Mouse (Mus musculus): ENCODE data around the gene Irs3. TPM values are rescaled to one million over a fixed set of nuclear protein-coding genes. Genes with fewer than 3 reads are reported as not detected.

Irs3 gene
- polyA plus RNA-seq, 1 experiment = 0.22 TPM

DNA sequence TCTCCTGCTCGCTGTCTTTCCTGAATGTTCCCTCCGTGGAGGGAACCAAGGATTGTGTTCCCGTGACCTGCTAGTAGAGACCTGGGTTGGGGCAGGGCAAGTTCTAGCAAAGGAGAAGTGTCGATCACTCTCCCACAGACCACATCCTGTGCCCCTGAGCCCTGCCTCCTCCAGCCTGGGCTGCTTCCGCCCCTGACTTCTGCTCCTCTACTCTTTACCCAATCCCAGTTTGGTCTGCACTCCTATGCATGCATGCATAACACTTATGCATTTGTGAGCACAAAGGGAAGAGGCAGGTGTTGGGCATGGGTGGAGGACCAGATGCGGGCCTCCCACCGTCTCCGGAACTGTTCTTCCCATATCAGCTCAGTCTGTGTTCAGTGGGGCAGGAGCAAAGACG lies 14.3 kb downstream of the Irs3 start:
- Histone ChIP-seq H3K27ac (ENCODE audit: control insufficient read depth, insufficient read depth, low read depth, low read length) (peak overlapping the region; percentile 65), H3K27me3 (ENCODE audit: control insufficient read depth, insufficient read depth, low read length) (no peaks in the 10 kb centered on the region), H3K4me1 (ENCODE audit: control insufficient read depth, insufficient read depth, low read length) (peaks cover 8% of the 10 kb centered on the region), H3K4me3 (ENCODE audit: control insufficient read depth, low read depth, low read length) (peak overlapping the region; percentile 92), H3K36me3 (ENCODE audit: control insufficient read depth, insufficient read depth, low read length) (no peaks in the 10 kb centered on the region; the same call in 1 of the 2 replicates)
- TF ChIP-seq CTCF (IDR thresholded peaks at IDR 0.05; ENCODE audit: control insufficient read depth, insufficient read depth, insufficient replicate concordance, low read depth, low read length) = no peak
- TF ChIP-seq POLR2A (IDR thresholded peaks at IDR 0.05; ENCODE audit: control insufficient read depth, low read depth, low read length) = no peak

DNA sequence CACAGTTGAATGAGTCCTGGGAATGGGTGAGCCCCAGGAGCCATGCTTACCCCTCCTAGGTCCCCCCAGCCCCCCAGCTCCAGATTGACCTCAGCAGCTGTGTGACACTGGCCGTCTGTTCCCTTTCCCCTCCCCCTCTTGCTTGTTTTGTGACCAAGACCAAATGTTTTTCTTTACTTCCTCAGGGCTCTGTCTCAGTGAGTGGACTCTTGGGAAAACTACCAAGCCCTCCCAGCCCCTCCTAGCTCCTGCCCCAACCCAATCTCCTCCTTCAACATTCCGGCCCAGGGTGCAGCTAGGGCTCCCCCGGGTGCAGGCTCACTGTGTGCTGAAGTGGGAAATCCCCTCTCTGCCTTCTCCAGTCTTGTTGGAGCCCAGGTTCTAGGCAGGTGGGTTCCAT lies 14.9 kb downstream of the Irs3 start:
- Histone ChIP-seq H3K4me3 (ENCODE audit: control insufficient read depth, low read depth, low read length) (peak overlapping the region; percentile 92), H3K4me1 (ENCODE audit: control insufficient read depth, insufficient read depth, low read length) (peaks cover 8% of the 10 kb centered on the region), H3K27me3 (ENCODE audit: control insufficient read depth, insufficient read depth, low read length) (no peaks in the 10 kb centered on the region), H3K27ac (ENCODE audit: control insufficient read depth, insufficient read depth, low read depth, low read length) (peak overlapping the region; percentile 97), H3K36me3 (ENCODE audit: control insufficient read depth, insufficient read depth, low read length) (no peaks in the 10 kb centered on the region; the same call in 1 of the 2 replicates)
- no peak for TF ChIP-seq POLR2A (IDR thresholded peaks at IDR 0.05; ENCODE audit: control insufficient read depth, low read depth, low read length)
- TF ChIP-seq CTCF (IDR thresholded peaks at IDR 0.05; ENCODE audit: control insufficient read depth, insufficient read depth, insufficient replicate concordance, low read depth, low read length) = no peak

DNA sequence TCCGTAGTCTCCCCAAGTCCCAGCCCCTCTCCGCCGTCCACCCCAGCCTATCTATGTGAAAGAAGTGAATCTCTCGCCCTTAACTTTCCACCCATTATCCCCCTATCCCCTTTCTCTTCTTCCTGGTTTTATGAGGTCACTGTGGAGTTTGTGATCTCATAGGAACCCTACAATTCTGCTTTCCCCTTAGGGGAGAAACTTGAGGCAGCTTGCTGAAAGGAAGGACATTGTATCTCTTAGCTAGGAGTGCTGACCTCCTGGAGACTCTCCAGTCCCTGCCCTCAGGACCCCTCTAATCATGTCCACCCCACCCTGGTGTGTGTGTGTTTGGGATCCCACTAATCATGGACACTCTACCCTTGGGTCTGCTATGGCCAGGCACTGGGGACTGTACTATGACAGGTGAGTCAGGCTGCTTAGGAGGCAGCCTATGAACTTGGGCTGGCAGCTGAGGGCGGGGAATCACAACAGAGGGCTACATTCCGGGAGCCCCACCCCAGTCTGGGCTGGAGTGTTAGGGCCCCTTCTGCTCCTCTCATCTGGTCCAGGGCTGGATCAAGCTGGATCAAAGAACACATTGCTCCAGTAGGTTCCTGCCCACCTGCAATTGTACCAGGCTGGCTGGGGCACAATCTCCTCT lies 15.5 kb downstream of the Irs3 start:
- peak overlapping the region; percentile 92 for H3K4me3 ChIP-seq (ENCODE audit: control insufficient read depth, low read depth, low read length)
- H3K36me3 ChIP-seq (ENCODE audit: control insufficient read depth, insufficient read depth, low read length) = no peaks in the 10 kb centered on the region
- no peaks in the 10 kb centered on the region for H3K27me3 ChIP-seq (ENCODE audit: control insufficient read depth, insufficient read depth, low read length)
- peak overlapping the region; percentile 97 for H3K27ac ChIP-seq (ENCODE audit: control insufficient read depth, insufficient read depth, low read depth, low read length)
- H3K4me1 ChIP-seq (ENCODE audit: control insufficient read depth, insufficient read depth, low read length) = peaks cover 8% of the 10 kb centered on the region
- TF ChIP-seq CTCF (IDR thresholded peaks at IDR 0.05; ENCODE audit: control insufficient read depth, insufficient read depth, insufficient replicate concordance, low read depth, low read length) (no peak), POLR2A (IDR thresholded peaks at IDR 0.05; ENCODE audit: control insufficient read depth, low read depth, low read length) (peak; percentile 48; the same call in 1 of the 2 replicates)

DNA sequence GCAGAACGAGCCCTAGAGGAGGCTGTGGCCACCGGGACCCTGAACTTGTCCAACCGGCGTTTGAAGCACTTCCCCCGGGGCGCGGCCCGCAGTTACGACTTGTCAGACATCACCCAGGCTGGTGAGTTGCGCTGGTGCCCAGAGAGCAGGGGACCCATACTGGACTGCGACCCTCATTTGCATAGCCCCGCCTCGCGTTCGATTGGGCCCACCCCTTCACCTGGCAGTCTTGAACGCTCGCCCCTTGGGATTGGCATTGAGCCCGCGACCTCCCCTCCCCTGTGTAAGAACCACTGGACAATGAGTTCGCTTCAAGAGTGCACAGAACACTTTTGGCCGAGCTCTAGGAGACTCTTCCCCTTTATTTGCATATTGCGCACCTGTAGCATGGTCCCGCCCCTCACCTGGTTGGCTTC lies 16.2 kb downstream of the Irs3 start:
- Histone ChIP-seq H3K36me3 (ENCODE audit: control insufficient read depth, insufficient read depth, low read length) (no peaks in the 10 kb centered on the region), H3K27ac (ENCODE audit: control insufficient read depth, insufficient read depth, low read depth, low read length) (peak overlapping the region; percentile 97), H3K4me3 (ENCODE audit: control insufficient read depth, low read depth, low read length) (peak overlapping the region; percentile 92), H3K27me3 (ENCODE audit: control insufficient read depth, insufficient read depth, low read length) (no peaks in the 10 kb centered on the region), H3K4me1 (ENCODE audit: control insufficient read depth, insufficient read depth, low read length) (peaks cover 8% of the 10 kb centered on the region)
- TF ChIP-seq POLR2A (IDR thresholded peaks at IDR 0.05; ENCODE audit: control insufficient read depth, low read depth, low read length) (no peak; the same call in 1 of the 2 replicates), CTCF (IDR thresholded peaks at IDR 0.05; ENCODE audit: control insufficient read depth, insufficient read depth, insufficient replicate concordance, low read depth, low read length) (no peak)

DNA sequence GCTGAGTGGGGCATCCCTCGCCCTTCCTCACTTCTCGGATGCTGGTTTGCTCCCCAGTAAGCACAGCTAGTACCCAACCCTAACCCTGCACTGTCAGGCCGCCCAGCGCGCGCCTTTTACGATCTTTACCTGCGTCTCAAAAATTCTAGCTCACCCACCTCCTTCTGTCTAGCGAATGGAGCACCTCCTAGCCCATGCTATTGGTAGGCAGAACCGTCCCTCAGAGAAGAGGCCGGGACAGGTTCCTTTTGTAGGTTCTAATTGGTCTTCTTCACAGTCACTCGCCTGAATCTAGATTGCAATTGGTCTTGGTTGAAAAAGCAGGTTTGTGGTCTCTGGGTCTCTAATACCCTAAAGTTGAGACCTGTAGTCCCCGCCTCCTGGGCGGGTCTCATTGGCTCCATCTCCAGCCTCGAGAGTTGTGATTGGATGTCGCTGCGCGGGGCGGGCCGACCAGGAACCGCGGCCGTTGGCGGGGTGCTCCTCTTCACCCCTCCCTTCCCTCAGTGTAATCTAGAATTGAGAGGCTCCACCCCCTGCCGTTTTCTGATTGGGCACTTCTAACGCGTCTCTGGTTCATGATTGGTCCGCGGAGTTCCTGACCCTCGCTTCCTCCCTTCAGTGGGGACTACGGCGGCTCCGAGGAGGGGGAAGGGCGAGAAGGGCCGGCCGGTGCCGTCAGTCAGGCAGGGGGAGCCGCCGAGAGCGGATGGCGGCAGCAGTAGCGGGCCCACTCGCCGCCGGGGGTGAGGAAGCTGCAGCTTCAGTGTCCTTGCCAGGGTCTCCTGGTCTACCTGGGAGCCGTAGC lies 16.8 kb downstream of the Irs3 start, which contains the start of the genes Fbxo24, Lrch4 and Gm20605:
Gene Fbxo24 (minus strand): TSS at position 505 of the 808 bp plus-strand sequence.
Gene Lrch4 (plus strand): TSS at position 624 of the 808 bp plus-strand sequence.
Gene Gm20605 (plus strand): TSS at position 678 of the 808 bp plus-strand sequence.
- H3K4me1 ChIP-seq (ENCODE audit: control insufficient read depth, insufficient read depth, low read length) = peaks cover 8% of the 10 kb centered on the region
- H3K27ac ChIP-seq (ENCODE audit: control insufficient read depth, insufficient read depth, low read depth, low read length) = peak within 1 kb of the TSS; percentile 97
- no peak for TF ChIP-seq CTCF (IDR thresholded peaks at IDR 0.05; ENCODE audit: control insufficient read depth, insufficient read depth, insufficient replicate concordance, low read depth, low read length)
- TF ChIP-seq POLR2A (IDR thresholded peaks at IDR 0.05; ENCODE audit: control insufficient read depth, low read depth, low read length) = peak; percentile 95
- H3K4me3 ChIP-seq (ENCODE audit: control insufficient read depth, low read depth, low read length) = peak within 1 kb of the TSS; percentile 92
- no peaks in the 10 kb centered on the region for H3K36me3 ChIP-seq (ENCODE audit: control insufficient read depth, insufficient read depth, low read length)
- H3K27me3 ChIP-seq (ENCODE audit: control insufficient read depth, insufficient read depth, low read length) = no peaks in the 10 kb centered on the region

DNA sequence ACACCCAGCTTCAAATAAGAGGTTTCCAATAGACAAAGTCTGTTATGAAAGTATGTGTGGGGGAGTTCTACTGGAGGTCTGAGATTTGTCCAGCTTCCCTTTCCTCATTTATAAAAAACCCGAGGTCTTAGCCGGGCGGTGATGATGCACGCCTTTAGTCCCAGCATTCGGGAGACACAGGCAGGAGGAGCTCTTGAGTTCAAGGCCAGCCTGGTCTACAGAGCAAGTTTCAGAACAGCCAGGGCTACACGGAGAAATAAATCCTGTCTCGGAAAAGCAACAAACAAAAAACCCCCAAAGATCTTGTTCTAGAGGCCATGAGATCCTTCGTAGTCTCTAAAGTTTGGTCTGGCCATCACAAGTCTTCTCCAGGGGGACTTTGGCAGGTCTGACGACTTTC lies 17.5 kb downstream of the Irs3 start:
- peak overlapping the region; percentile 92 for H3K4me3 ChIP-seq (ENCODE audit: control insufficient read depth, low read depth, low read length)
- no peaks in the 10 kb centered on the region for H3K36me3 ChIP-seq (ENCODE audit: control insufficient read depth, insufficient read depth, low read length)
- H3K27me3 ChIP-seq (ENCODE audit: control insufficient read depth, insufficient read depth, low read length) = no peaks in the 10 kb centered on the region
- TF ChIP-seq CTCF (IDR thresholded peaks at IDR 0.05; ENCODE audit: control insufficient read depth, insufficient read depth, insufficient replicate concordance, low read depth, low read length) (no peak), POLR2A (IDR thresholded peaks at IDR 0.05; ENCODE audit: control insufficient read depth, low read depth, low read length) (no peak)
- H3K27ac ChIP-seq (ENCODE audit: control insufficient read depth, insufficient read depth, low read depth, low read length) = peak overlapping the region; percentile 97
- H3K4me1 ChIP-seq (ENCODE audit: control insufficient read depth, insufficient read depth, low read length) = peaks cover 8% of the 10 kb centered on the region

All from testis, adult 2 months (tissue).